Mouse (Mus musculus) bone marrow macrophage, adult 2 months (primary cell): ENCODE data around the gene Gsk3b.

Experiments used
- CTCF ChIP-seq: IDR thresholded peaks from 2 replicates; pipeline ENCODE4 v1.5.1; 2012; ENCODE audit warnings: low read depth, mild to moderate bottlenecking, low read length, moderate library complexity
- POLR2A ChIP-seq: IDR thresholded peaks from 2 replicates; pipeline ENCODE4 v1.6.1; 2012; ENCODE audit warnings: mild to moderate bottlenecking, low read depth, low read length, borderline replicate concordance

- TF ChIP-seq CTCF = no peak
- TF ChIP-seq POLR2A = no peak
Measured at GRCm38 (mm10) chr16:38110001-38110400, 21.2 kb downstream of the Gsk3b start.
